In the genomic region with DNA sequence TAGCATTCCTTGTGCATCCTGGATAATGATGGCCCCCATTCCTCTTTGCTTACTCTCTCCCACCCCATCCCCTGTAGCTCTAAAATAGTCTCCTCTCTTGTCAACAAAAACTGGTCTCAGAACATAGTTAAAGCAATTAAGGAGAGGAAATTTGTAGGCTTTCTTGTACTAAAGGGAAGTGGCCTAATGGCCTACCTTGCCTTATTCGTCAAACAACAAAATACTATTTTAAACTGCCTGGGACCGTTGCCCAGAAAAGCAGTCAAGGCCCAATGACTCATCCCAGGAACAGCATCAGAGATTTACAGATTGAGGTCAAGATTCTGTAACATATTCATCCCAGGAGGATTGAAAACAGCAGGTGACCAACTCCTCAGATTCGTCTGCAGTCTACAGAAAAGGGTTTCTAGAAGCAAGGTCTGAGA, we compare ENCODE assay signal across 8 mouse cellular contexts. TPM values are rescaled to one million over a fixed set of nuclear protein-coding genes. Genes with fewer than 3 reads are reported as not detected.
DNase-seq lines count a peak whose midpoint lies in the region; ATAC-seq and TF ChIP-seq lines count a peak whose summit lies in the region.

No protein-coding gene starts in this region.

- peak; percentile 60 for ATAC-seq in stomach, embryonic 16.5 days (ENCODE audit: insufficient read depth, low FRiP score)
- ATAC-seq in stomach, postnatal 0 days (ENCODE audit: low FRiP score, low TSS enrichment) = no peak
- no peak for ATAC-seq in liver, embryonic 11.5 days (replicated peaks; ENCODE audit: low FRiP score)
- ATAC-seq in erythroid progenitor cell, adult 5-6 weeks (replicated peaks; ENCODE audit: low FRiP score, poor library complexity, severe bottlenecking) = no peak

- WGBS in stomach, embryonic 16.5 days = 40% methylated on average over 3 of the region's 3 CpGs
- 20% methylated on average over 3 of the region's 3 CpGs for WGBS in stomach, postnatal 0 days
- 81% methylated on average over 3 of the region's 3 CpGs for WGBS in hindbrain, embryonic 10.5 days
- WGBS in liver, embryonic 11.5 days = 61% methylated on average over 3 of the region's 3 CpGs

- peak overlapping the region; percentile 0; the same call in 1 of the 2 replicates for H3K27ac ChIP-seq in stomach, embryonic 16.5 days (ENCODE audit: low read length)
- H3K27ac ChIP-seq in stomach, postnatal 0 days (replicated peaks) = no peak overlapping the region
- no peak overlapping the region for H3K27ac ChIP-seq in hindbrain, embryonic 10.5 days
- H3K27ac ChIP-seq in liver, embryonic 11.5 days (ENCODE audit: low read depth, low read length) = no peak overlapping the region

- H3K4me1 ChIP-seq in stomach, embryonic 16.5 days (ENCODE audit: control insufficient read depth, insufficient read depth, low read length) = no peaks in the 10 kb centered on the region
- no peaks in the 10 kb centered on the region for H3K4me1 ChIP-seq in stomach, postnatal 0 days (replicated peaks; ENCODE audit: control insufficient read depth, insufficient read depth)
- H3K4me1 ChIP-seq in hindbrain, embryonic 10.5 days (replicated peaks) = no peaks in the 10 kb centered on the region
- no peaks in the 10 kb centered on the region for H3K4me1 ChIP-seq in liver, embryonic 11.5 days (replicated peaks; ENCODE audit: control insufficient read depth, insufficient read depth, low read length)

- H3K9me3 ChIP-seq in stomach, embryonic 16.5 days (replicated peaks; ENCODE audit: control insufficient read depth, low read length) = no peaks in the 10 kb centered on the region
- H3K9me3 ChIP-seq in stomach, postnatal 0 days (ENCODE audit: control insufficient read depth, low read length) = no peaks in the 10 kb centered on the region
- no peaks in the 10 kb centered on the region for H3K9me3 ChIP-seq in hindbrain, embryonic 10.5 days
- no peaks in the 10 kb centered on the region for H3K9me3 ChIP-seq in liver, embryonic 11.5 days (ENCODE audit: control insufficient read depth, low read length)

- no peak for DNase-seq in stomach, postnatal 0 days (ENCODE audit: low spot score)
- DNase-seq in cerebellum, adult 9-10 months = peak; percentile 57
- DNase-seq in heart, postnatal 25 days (ENCODE audit: low spot score) = peak; percentile 18
- DNase-seq in lung, postnatal 4 days = peak; percentile 24 to 29
- DNase-seq in hindbrain, embryonic 10.5 days (ENCODE audit: low spot score) = no peak
- DNase-seq in liver, embryonic 11.5 days (ENCODE audit: low spot score) = no peak

- H3K9ac ChIP-seq in stomach, embryonic 16.5 days (ENCODE audit: low read length) = no peak overlapping the region
- H3K9ac ChIP-seq in stomach, postnatal 0 days (ENCODE audit: low read length) = no peak overlapping the region
- H3K9ac ChIP-seq in liver, embryonic 11.5 days (ENCODE audit: low read depth, low read length) = no peak overlapping the region

- TF ChIP-seq CTCF in stomach, postnatal 0 days (IDR thresholded peaks at IDR 0.05; ENCODE audit: low read depth) = no peak

- TF ChIP-seq EP300 in stomach, postnatal 0 days (optimal IDR thresholded peaks at IDR 0.05) = no peak

- H3K4me3 ChIP-seq in stomach, embryonic 16.5 days (replicated peaks; ENCODE audit: low read length) = no peak overlapping the region
- no peak overlapping the region for H3K4me3 ChIP-seq in stomach, postnatal 0 days (ENCODE audit: low read depth, low read length)
- no peak overlapping the region for H3K4me3 ChIP-seq in hindbrain, embryonic 10.5 days
- H3K4me3 ChIP-seq in liver, embryonic 11.5 days (ENCODE audit: low read depth, low read length) = no peak overlapping the region

- intact Hi-C loops in heart, postnatal 25 days (cut with DNase I) = no loop called here

- no peak overlapping the region for H3K4me2 ChIP-seq in stomach, embryonic 16.5 days (ENCODE audit: low read depth, low read length)
- no peak overlapping the region for H3K4me2 ChIP-seq in stomach, postnatal 0 days (replicated peaks; ENCODE audit: low read depth)
- no peak overlapping the region for H3K4me2 ChIP-seq in liver, embryonic 11.5 days

- H3K27me3 ChIP-seq in stomach, embryonic 16.5 days (ENCODE audit: control insufficient read depth, insufficient read depth, low read length) = no peaks in the 10 kb centered on the region
- no peaks in the 10 kb centered on the region for H3K27me3 ChIP-seq in stomach, postnatal 0 days (ENCODE audit: control insufficient read depth, insufficient read depth, low read length)
- H3K27me3 ChIP-seq in hindbrain, embryonic 10.5 days (ENCODE audit: insufficient read depth, poor library complexity, severe bottlenecking) = no peaks in the 10 kb centered on the region
- H3K27me3 ChIP-seq in liver, embryonic 11.5 days (replicated peaks; ENCODE audit: control insufficient read depth, insufficient read depth, low read length) = no peaks in the 10 kb centered on the region

- no peaks in the 10 kb centered on the region for H3K36me3 ChIP-seq in stomach, embryonic 16.5 days (ENCODE audit: control insufficient read depth, insufficient read depth, low read length)
- H3K36me3 ChIP-seq in stomach, postnatal 0 days (ENCODE audit: control insufficient read depth, insufficient read depth, low read length) = no peaks in the 10 kb centered on the region
- H3K36me3 ChIP-seq in hindbrain, embryonic 10.5 days = no peaks in the 10 kb centered on the region
- H3K36me3 ChIP-seq in liver, embryonic 11.5 days (ENCODE audit: control insufficient read depth, insufficient read depth, low read length) = no peaks in the 10 kb centered on the region

RNA-seq across cellular contexts. Expression of a gene that starts 13.2 kb away (rescaled TPM):
- polyA plus RNA-seq in stomach, embryonic 16.5 days (2015; fragmentation: Nextera tagmentation; extraction: Ambion mirVana) = 0.14 TPM in 1 of 2 replicates, not detected in the other
- not detected in 2 replicates for polyA plus RNA-seq in stomach, postnatal 0 days (2015; fragmentation: Nextera tagmentation; extraction: Ambion mirVana)
- under 1 TPM in 1 of 2 experiments, not detected in 1; 0.11 TPM for total RNA-seq in heart, postnatal 25 days (2021)
- polyA plus RNA-seq in hindbrain, embryonic 10.5 days (2016; fragmentation: Nextera tagmentation; extraction: Ambion mirVana) = not detected in 2 replicates
- not detected in 2 replicates for polyA plus RNA-seq in liver, embryonic 11.5 days (2014; fragmentation: Nextera tagmentation; extraction: Ambion mirVana)
- not detected in 2 replicates for total RNA-seq in erythroid progenitor cell, adult 5-6 weeks (2015; ENCODE audit: low replicate concordance)
- 0.13 TPM in 1 of 2 replicates, not detected in the other for total RNA-seq in erythroid progenitor cell, adult 5-6 weeks (2017; ENCODE audit: low replicate concordance)

Comparison
In these comparisons a context has a peak if more than half of its experiments do, and no peak if none do; other contexts are left out.
1. DNase-seq: peak in cerebellum, adult 9-10 months (single experiment), heart, postnatal 25 days (single experiment) and lung, postnatal 4 days (2 of 2); none in stomach, postnatal 0 days (single experiment), hindbrain, embryonic 10.5 days (single experiment) and liver, embryonic 11.5 days (single experiment).